Mouse (Mus musculus) liver, adult 2 months (tissue): Measurements from ENCODE around the gene Chl1.

Source experiments
- CTCF ChIP-seq: fragments of 200-500 bp; IDR thresholded peaks from 2 replicates; pipeline ENCODE4 v1.5.1; 2011; ENCODE audit warnings: low read depth, low read length, control low read depth
- POLR2A ChIP-seq: fragments of 200-500 bp; IDR thresholded peaks from 2 replicates; pipeline ENCODE4 v1.6.1; 2011; ENCODE audit warnings: low read length, control low read depth; ENCODE audit not compliant: insufficient read depth; ENCODE audit errors: extremely low read depth

GRCm38 (mm10) chr6:103665206-103665605 lies 154.8 kb downstream of the Chl1 start:
- TF ChIP-seq CTCF = no peak
- TF ChIP-seq POLR2A = no peak
